Mouse (Mus musculus) kidney, postnatal 14 days (tissue): ENCODE results near the gene Ddah2.

Experiments used
- DNase-seq: peaks from one replicate; pipeline ENCODE4 v3.0.0; 2022; ENCODE audit warnings: mixed read lengths

Ddah2 gene

GRCm38 (mm10) chr17:35052271-35052798, 6.5 kb upstream of the Ddah2 start:
- DNase-seq = no peak

DNA sequence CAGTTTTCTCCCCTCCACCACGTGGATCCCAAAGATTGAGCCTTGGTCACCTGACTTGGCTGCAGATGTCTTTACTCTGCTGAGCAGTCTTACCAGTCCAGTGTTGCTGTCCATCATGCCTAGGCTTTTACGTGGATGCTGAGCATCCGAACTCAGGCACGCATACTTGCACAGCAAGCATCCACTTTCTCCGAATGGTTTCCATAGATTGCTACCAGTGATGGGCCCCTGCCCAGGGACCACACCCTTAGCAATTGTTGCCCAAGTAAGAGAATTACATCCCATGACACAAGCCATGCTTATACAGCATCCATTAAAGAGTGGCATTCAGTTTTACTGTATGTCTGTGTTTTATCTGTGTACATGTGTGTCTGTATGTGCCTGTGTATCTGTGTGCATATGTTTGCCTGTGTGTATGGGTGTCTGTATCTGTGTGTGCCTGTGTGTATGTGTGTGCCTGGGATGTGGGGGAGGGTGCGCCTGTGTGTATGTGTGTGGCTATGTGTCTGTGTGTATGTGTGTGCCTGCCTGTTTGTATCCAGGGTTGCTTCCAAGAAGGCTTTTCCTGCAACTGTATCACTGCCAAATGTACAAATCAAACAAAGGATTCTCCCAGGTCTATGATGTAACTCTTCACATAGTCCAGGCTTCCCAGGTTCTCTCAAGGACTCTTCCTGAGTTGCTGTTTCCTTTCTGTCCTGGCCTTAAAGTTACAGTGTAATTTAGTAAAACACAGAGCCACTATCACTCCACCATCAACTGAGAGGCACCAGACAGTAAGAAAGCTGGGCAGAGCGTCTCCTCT, 2.9 kb upstream of the Ddah2 start:
- peak; percentile 44 for DNase-seq

- no peak for DNase-seq
Observed at GRCm38 (mm10) chr17:35057090-35057489, 1.7 kb upstream of the Ddah2 start.

DNA sequence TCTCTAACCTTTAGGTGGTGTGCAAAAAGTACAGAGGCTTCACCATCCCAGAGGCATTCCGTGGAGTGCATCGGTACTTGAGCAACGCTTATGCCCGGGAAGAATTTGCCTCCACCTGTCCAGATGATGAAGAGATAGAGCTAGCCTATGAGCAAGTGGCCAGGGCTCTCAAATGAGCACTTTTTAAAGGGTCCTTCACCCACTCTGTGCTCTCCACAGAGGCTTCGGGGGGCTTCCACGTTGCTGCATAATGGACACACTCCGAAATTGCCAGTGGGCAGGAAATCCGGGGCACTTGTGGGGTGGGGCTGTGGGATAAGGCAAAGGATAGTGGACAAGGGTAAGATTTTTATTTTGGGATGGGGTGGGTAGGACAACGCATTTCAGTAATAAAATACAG, 519 bp upstream of the Ddah2 start:
- no peak for DNase-seq

DNA sequence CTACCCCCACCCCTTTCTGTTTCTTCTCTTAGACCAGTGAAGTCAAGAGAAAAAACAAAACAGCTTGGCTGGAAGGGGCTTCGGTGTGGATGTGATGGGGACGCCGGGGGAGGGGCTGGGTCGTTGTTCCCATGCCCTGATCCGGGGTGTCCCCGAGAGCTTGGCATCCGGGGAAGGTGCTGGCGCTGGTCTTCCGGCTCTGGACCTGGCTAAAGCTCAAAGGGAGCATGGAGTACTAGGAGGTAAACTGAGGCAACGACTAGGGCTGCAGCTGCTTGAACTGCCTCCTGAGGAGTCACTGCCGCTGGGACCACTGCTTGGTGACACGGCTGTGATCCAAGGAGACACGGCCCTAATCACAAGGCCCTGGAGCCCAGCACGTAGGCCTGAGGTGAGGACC, 1.2 kb downstream of the Ddah2 start:
- DNase-seq = no peak

- peak; percentile 42 for DNase-seq
Observed at GRCm38 (mm10) chr17:35060737-35061297, 2.0 kb downstream of the Ddah2 start.

GRCm38 (mm10) chr17:35061299-35061698, 2.5 kb downstream of the Ddah2 start:
- DNase-seq = no peak

- no peak for DNase-seq
Observed at GRCm38 (mm10) chr17:35063466-35063865, 4.6 kb downstream of the Ddah2 start.

DNA sequence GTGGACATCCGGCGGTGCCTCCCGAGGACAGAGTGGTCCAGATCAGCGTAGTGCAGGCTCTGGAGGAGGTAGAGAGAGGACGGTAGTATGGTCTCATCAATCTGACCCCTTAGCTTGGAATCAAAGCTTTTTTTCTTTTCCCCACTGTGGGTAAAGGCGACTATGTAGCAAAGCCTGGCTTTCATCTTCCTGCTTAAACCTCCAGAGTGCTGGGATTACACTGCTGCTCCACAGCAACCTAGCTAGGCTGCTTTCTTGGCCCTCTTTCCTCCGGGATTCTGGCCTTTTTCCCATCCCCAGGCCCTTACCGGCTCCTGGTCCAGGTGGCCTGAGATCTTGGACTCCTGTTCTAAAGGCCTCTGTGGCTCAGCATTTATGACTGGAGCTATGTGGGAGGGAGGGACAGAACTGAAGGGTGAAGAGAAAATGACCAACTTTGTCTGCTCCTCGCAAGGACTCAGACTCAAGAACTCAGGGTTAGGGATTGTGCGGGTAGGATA, 5.6 kb downstream of the Ddah2 start:
- peak; percentile 20 for DNase-seq

DNA sequence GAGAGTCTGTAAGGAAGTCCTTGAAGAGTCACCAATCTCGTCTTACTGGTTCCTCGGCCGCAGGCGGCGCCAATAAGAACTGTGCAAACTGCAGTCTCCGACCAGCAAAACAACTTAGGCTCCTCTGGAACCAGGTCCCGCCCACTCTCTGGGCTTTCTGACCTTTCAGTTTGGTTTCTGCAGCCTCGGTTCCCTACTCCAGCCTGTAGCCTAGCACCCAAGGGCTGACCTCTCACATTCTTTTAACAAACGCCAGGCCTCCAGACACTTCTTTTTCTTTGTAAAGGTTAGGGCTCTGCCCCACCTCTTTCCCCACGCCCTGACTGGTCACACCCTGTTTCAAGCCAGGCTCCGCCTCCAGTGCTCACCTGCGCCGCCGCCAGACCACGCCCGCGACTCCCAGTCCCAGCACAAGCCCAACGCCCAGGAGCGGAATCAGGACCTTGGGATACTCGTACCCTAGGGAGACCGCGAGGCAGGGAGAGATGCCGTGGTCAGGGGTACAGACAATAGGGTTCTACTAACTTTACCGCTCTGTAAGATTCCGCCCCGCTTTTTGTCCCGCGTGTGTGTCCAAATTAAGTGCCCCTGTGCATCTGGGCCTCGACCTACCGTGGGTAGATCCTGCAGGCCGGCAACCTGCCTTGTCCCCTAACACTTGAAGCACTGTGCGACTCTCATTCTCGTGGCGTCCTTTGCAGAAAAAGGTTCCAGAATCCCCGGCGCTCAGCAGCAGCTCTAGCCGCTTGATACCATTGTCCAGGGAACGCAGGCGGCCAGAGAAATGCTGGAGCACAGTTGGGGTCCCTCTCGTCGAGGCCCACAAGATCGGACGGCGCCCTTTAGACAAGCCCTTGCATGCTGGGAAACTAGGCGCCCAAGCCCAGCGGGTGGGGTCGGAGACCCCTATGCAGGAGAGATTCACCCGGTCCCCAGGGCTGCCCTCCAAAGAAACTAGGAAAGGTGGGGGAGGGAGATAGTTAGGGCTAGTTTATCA, 6.4 kb downstream of the Ddah2 start, which contains the start of gene Ly6g6c:
Ly6g6c (plus strand) TSS at position 438 of the 997 bp plus-strand sequence.
- DNase-seq = peak; percentile 84

DNA sequence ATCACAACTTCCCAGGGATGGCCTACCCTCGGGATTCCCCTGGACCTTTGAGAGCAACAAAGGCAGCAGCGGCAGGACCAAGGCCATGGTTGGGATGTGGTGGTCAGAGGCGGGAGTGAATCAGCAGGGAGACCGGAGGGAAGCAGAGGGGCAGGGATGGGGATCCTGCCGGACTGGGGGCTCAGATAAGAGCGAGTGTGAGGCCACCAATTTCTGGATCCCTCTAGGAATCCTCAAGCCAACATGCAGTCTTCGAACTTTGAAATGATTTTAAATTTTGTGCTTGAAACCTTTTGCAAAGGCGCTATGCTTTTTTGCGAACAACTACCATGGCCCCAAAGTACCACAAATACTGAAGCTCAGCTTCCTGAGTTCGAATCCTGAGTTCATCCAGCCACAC, 7.2 kb downstream of the Ddah2 start, which contains the start of gene Mpig6b:
Mpig6b (minus strand) TSS at position 101 of the 400 bp plus-strand sequence.
- DNase-seq = no peak

GRCm38 (mm10) chr17:35068213-35068914, 9.5 kb downstream of the Ddah2 start:
- no peak for DNase-seq

DNA sequence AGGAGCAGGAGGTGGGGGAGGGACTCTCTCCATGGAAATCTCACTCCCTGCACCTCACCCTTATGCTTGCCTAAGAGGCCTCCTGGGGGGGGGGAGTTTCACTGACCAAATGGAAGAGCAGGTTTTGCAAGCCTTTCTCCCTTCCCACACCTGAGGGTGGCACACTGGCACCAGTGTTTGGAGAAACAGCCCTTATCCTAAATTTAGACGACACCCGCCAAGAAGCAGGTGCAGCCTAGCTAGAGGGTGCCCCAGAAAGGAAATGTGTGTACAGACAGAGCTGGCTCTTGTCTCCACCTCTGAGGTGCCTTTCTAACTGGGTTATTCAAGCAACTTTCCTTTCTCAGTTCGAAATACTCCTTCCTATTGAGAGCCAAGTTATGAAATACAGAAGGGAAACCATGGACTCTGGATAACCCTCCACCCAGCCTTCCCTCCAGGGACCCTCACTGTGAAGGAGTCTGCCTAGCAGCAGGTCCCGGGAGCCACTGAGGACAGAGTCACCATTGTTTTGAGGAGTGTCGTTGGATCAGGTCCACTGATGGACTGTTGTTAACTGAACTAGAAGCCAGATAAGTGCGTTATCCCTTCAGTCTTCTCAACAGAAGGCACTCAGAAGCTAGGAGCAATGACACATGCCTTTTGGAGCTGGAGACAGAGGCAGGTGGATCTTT, 11.9 kb downstream of the Ddah2 start:
- DNase-seq = no peak

DNA sequence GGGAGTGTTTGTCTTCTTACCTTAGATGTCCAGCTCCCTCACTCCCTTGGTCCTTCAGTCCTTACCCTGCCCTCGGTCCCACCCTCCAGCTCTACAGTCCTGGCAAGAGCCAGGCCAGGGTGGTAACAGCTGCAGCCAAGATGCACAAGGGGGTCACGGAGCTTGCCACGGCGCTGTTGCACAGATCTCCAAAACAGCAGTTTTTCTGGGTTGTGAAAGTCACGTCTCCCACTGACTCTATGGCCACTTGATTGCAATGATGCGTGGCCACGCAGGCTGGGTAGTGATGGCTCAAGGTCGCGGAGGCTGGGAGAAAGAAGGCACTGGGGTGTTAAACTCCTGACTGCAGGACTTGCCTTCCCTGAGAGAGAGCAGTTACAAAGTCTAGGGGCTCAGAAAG, 12.6 kb downstream of the Ddah2 start:
- no peak for DNase-seq

- DNase-seq = no peak
Observed at GRCm38 (mm10) chr17:35074097-35074496, 15.3 kb downstream of the Ddah2 start.

DNA sequence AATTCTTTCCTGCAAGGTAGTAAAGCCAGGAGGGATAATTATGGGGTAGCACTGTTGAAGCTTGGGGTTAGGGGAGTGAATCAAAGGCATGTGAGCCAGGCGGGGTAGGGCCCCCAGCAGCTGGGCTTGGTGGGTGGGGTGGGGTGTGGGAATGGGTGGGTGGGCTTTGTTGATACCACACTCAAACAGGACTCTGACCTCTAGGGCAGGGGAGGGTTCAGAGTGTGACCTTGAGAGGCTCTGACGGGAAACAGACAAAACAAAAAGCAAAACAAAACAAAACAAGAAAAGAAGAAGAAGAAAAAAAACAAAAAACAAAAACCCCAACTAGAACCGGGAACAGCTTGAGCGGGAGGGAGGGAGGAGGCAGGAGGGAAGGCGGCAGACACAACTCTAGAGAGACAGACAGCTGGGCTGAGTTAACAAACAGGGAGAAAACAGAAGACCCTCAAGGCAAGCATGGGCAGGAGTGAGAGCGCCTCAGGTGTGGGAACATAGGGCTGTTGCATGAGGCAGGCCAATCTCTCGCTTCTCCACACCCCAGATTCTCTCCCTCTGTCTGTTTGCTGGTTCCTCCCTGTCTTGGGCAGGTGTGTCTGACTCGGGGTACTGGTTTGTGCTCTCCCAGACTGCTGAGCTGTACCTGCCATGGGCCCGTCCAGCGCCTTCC, 17.8 kb downstream of the Ddah2 start, which contains the start of gene Ly6g6e:
Ly6g6e (plus strand) TSS at position 396 of the 670 bp plus-strand sequence.
- DNase-seq = no peak

- no peak for DNase-seq
Observed at GRCm38 (mm10) chr17:35077285-35077684, 18.4 kb downstream of the Ddah2 start.

DNA sequence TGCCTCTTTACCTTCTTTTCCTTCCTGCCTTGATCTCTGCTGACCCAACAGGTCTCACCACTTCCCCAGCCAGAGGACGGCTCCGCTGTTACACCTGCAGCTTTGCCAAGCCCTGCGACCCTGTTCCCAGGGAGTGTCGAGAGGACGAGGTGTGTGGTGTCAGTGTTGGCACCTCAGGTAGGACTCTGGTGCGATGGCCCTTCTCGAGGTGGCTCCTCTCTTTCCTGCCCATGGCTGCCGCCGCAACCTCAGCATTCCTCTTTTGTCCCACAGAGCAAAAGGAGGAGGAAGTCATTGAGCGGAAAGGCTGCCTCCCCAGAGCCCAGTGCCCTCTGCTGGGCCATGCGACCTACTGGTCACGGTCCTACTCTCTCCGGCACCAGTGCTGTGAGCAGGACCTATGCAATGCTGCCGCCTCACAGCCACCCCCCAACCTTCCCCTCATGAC, 19.0 kb downstream of the Ddah2 start, which contains the start of gene Ly6g6d:
Ly6g6d (minus strand) TSS at position 280 of the 448 bp plus-strand sequence.
- DNase-seq = peak; percentile 80

- no peak for DNase-seq
Observed at GRCm38 (mm10) chr17:35079778-35080177, 20.9 kb downstream of the Ddah2 start.

DNA sequence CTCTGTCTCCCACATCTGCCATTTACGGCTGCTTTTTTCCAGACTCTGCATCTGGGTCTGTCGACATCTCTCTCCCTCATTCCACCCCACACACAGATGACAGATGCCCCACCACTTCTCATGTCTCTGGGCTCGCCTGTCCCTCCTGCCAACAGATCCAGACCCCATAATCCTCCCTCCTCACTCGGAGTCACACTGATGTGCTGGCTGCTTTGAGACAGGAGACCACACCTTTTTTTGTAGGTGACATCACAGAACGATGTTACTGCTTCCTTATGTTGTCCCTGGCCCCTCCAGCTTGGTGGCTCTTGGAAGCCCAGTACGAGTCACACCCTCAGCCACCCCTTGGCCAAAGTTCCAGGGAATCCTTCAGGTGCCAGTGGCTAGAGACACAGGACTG, 21.4 kb downstream of the Ddah2 start:
- DNase-seq = no peak
